Mouse (Mus musculus) midbrain, embryonic 13.5 days (tissue): ENCODE measurements at regions not wholly inside any gene's neighbourhood (a gene's known extent, or its start where the extent isn't known, plus 50 kb on each side); places are given as distances from the start of the nearest gene placed in this dataset.

Experiments
- ATAC-seq: fragments of 200-750 bp; cut with Nextera tagmentation; 2 replicates; pipeline ENCODE4 v1.8.0; 2017; ENCODE audit warnings: mild to moderate bottlenecking, moderate TSS enrichment, moderate library complexity
- H3K27ac ChIP-seq: fragments of 300-500 bp; sonication (generic); 2 replicates; pipeline ENCODE4 v1.5.1; 2015; ENCODE audit warnings: inconsistent platforms, mild to moderate bottlenecking, moderate library complexity
- H3K27me3 ChIP-seq: fragments of 300-500 bp; sonication (generic); 2 replicates; pipeline ENCODE4 v1.6.1; 2015; ENCODE audit warnings: mild to moderate bottlenecking, inconsistent platforms
- H3K36me3 ChIP-seq: fragments of 300-500 bp; sonication (generic); 2 replicates; pipeline ENCODE4 v1.6.1; 2015; ENCODE audit warnings: mild to moderate bottlenecking, inconsistent platforms
- H3K4me1 ChIP-seq: fragments of 300-500 bp; sonication (generic); replicated peaks from 2 replicates; pipeline ENCODE4 v1.6.1; 2015; ENCODE audit warnings: inconsistent platforms
- H3K4me2 ChIP-seq: fragments of 300-500 bp; sonication (generic); replicated peaks from 2 replicates; pipeline ENCODE4 v1.6.1; 2015; ENCODE audit warnings: moderate library complexity, mild to moderate bottlenecking, inconsistent platforms
- H3K4me3 ChIP-seq: fragments of 300-500 bp; sonication (generic); replicated peaks from 2 replicates; pipeline ENCODE4 v1.5.1; 2015; ENCODE audit warnings: mild to moderate bottlenecking, inconsistent platforms
- H3K9ac ChIP-seq: fragments of 300-500 bp; sonication (generic); replicated peaks from 2 replicates; pipeline ENCODE4 v1.6.1; 2015; ENCODE audit warnings: mild to moderate bottlenecking, inconsistent platforms
- H3K9me3 ChIP-seq: fragments of 300-500 bp; sonication (generic); 2 replicates; pipeline ENCODE4 v1.6.1; 2016; ENCODE audit warnings: mild to moderate bottlenecking, inconsistent platforms
- WGBS: fragments of 180-500 bp; shearing (Covaris S2); methylation state at CpG from one replicate; pipeline ENCODE4 v1.1.7; 2015; 5-methylcytosine and 5-hydroxymethylcytosine counted together

- 94% methylated on average over 5 of the region's 5 CpGs for WGBS
- no peaks in the 10 kb centered on the region for H3K27me3 ChIP-seq
- ATAC-seq, result no peak
These were observed 169.0 kb upstream of the Ift57 start for GRCm38 (mm10) chr16:49530051-49530450.

DNA sequence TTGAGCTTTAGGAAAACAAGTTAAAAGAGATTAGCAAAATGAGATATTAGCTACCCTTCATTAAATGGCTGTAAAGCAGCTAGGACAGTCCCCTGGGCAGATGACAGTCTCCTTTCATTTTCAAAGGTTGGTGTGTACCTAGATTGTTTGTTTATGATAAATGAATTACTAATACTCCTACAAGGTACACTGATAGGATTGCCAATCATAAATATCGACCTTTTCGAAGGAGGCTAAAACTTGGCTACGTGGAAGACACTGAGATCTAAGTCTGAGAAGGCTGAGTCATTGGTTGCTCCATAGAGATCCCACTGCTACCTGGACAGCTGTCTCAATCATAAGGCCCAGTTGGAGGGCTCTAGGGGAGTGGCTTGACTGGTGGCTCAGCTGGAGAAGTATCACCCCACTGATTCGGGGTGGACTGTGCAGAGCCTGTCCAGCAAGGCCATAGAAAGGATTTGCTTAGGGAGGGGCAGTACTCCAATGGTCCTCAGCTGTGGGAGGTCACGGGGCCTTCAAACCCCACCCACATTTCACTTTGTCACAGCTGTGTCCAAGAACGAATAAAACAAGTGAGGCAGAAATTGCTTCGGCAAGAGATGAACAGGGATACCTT, 166.9 kb upstream of the Ift57 start:
- no peak overlapping the region for H3K4me2 ChIP-seq
- no peaks in the 10 kb centered on the region for H3K27me3 ChIP-seq
- H3K27ac ChIP-seq, result no peak overlapping the region
- H3K9me3 ChIP-seq, result no peaks in the 10 kb centered on the region
- ATAC-seq, result peak; percentile 27; the same call in 1 of the 2 replicates
- no peak overlapping the region for H3K9ac ChIP-seq
- H3K4me3 ChIP-seq, result no peak overlapping the region
- 82% methylated on average over 7 of the region's 7 CpGs for WGBS
- H3K36me3 ChIP-seq, result no peaks in the 10 kb centered on the region
- H3K4me1 ChIP-seq, result 0 out of 2 replicates have a peak, but pooled peaks cover 5% of the 10 kb centered on the region

More at GRCm38 (mm10) chr16:49530051-49530450, 169.0 kb upstream of the Ift57 start:
- Histone ChIP-seq H3K27ac (no peak overlapping the region), H3K9ac (no peak overlapping the region), H3K4me3 (no peak overlapping the region), H3K4me2 (no peak overlapping the region), H3K9me3 (no peaks in the 10 kb centered on the region), H3K36me3 (no peaks in the 10 kb centered on the region), H3K4me1 (0 out of 2 replicates have a peak, but pooled peaks cover 5% of the 10 kb centered on the region)

DNA sequence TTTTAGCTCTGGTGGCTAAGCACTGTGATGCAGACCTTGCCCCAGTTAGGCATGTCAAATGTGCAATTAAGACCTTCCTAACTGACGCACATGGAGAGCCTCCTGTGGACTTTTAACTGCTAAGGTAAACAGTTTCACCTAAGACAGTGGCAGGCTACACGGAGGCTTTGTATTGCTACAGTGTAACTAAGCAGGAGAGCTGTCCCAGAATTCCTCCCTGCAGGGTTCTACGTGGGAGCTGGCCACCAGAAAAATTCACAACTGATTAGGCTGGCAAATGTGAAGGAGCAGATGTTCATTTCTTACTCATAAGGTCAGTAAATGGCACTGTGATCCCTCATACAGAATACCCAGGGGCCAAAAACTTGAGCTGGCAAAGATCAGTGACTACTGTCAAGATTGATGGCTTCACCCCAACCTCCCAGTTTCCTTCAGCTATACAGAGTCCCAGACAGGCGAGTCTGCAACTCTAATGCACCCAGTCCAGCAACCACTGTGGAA, 165.5 kb upstream of the Ift57 start:
- Histone ChIP-seq H3K9me3 (no peaks in the 10 kb centered on the region), H3K4me1 (0 out of 2 replicates have a peak, but pooled peaks cover 5% of the 10 kb centered on the region), H3K4me2 (no peak overlapping the region), H3K27me3 (no peaks in the 10 kb centered on the region), H3K9ac (no peak overlapping the region), H3K36me3 (no peaks in the 10 kb centered on the region), H3K4me3 (no peak overlapping the region), H3K27ac (no peak overlapping the region)
- 59% methylated on average over 4 of the region's 4 CpGs for WGBS
- no peak for ATAC-seq

GRCm38 (mm10) chr16:49550231-49550630, 148.8 kb upstream of the Ift57 start:
- Histone ChIP-seq H3K27ac (no peak overlapping the region), H3K4me3 (no peak overlapping the region), H3K9me3 (no peaks in the 10 kb centered on the region), H3K36me3 (no peaks in the 10 kb centered on the region), H3K27me3 (no peaks in the 10 kb centered on the region), H3K4me2 (no peak overlapping the region), H3K9ac (no peak overlapping the region), H3K4me1 (no peaks in the 10 kb centered on the region)
- 73% methylated on average over 3 of the region's 3 CpGs for WGBS
- no peak for ATAC-seq

GRCm38 (mm10) chr16:49570031-49570430, 129.0 kb upstream of the Ift57 start:
- H3K36me3 ChIP-seq, result no peaks in the 10 kb centered on the region
- H3K27ac ChIP-seq, result no peak overlapping the region
- peaks cover 14% of the 10 kb centered on the region for H3K4me1 ChIP-seq
- H3K9ac ChIP-seq, result no peak overlapping the region
- no peak for ATAC-seq
- no peak overlapping the region for H3K4me2 ChIP-seq
- no peaks in the 10 kb centered on the region for H3K27me3 ChIP-seq
- H3K9me3 ChIP-seq, result no peaks in the 10 kb centered on the region
- 93% methylated on average over 2 of the region's 2 CpGs for WGBS
- H3K4me3 ChIP-seq, result no peak overlapping the region

DNA sequence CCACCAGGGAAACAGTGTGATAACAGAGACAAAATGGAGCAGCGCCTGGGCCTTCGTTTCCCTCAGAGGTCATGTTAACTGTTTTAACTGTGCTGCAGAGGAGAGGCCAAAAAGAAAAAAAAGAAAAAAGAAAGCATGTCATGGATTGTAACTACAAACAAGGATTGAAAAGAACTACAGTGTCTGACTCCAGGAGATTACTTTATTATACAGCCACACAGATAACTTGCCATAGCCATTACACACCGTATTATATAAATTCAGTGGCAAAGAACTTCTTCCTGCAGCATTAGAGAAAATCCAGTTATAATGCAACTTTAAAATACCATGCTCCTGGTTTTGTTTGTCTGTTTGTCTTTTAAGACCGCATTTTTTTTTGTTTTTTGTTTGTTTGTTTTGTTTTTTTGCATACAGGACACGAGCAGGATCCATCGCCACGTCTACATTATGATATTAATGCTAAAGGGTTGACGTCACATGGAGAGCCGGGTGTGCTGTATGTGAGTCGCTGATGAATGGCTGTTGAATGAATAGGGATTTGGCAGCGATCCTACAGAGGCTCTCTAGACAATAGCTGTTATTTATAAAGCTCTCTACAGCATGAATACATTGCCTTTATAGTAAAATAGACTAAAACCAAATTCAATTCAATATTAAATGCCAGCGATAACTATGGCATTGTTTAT, 126.4 kb upstream of the Ift57 start:
- Histone ChIP-seq H3K4me3 (no peak overlapping the region), H3K4me2 (peak overlapping the region; percentile 34), H3K36me3 (no peaks in the 10 kb centered on the region), H3K27me3 (no peaks in the 10 kb centered on the region), H3K27ac (no peak overlapping the region), H3K9ac (no peak overlapping the region), H3K4me1 (peaks cover 14% of the 10 kb centered on the region), H3K9me3 (no peaks in the 10 kb centered on the region)
- 34% methylated on average over 12 of the region's 12 CpGs for WGBS
- ATAC-seq, result peak; percentile 91

DNA sequence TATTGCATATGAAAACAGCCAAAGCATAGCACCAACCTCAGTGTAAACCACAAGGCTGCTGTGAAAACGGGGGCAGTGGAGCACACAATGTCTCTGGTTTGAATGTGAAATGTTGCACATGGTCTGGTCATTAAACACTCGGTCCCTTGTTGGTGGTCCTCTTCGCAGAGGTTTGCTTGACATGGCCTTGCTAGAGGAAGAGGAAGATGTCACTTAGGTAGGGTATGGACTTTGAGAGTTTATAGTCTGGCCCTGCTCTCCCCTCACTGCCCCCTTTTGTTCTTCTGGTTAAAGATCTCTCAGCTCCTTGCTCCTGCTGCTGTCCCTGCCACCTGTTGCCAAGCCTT, 125.9 kb upstream of the Ift57 start:
- Histone ChIP-seq H3K4me2 (peak overlapping the region; percentile 34), H3K36me3 (no peaks in the 10 kb centered on the region), H3K27ac (no peak overlapping the region), H3K27me3 (no peaks in the 10 kb centered on the region), H3K9ac (no peak overlapping the region), H3K4me1 (peaks cover 14% of the 10 kb centered on the region), H3K4me3 (no peak overlapping the region), H3K9me3 (no peaks in the 10 kb centered on the region)
- peak; percentile 78 for ATAC-seq
- WGBS, result 29% methylated on average over 3 of the region's 3 CpGs

- Histone ChIP-seq H3K4me2 (no peak overlapping the region), H3K27ac (no peak overlapping the region), H3K36me3 (no peaks in the 10 kb centered on the region), H3K9me3 (no peaks in the 10 kb centered on the region), H3K4me3 (no peak overlapping the region), H3K27me3 (no peaks in the 10 kb centered on the region), H3K4me1 (no peaks in the 10 kb centered on the region), H3K9ac (no peak overlapping the region)
- 94% methylated on average over 4 of the region's 4 CpGs for WGBS
- no peak for ATAC-seq
These were observed 120.1 kb upstream of the Ift57 start for GRCm38 (mm10) chr16:49578976-49579375.

DNA sequence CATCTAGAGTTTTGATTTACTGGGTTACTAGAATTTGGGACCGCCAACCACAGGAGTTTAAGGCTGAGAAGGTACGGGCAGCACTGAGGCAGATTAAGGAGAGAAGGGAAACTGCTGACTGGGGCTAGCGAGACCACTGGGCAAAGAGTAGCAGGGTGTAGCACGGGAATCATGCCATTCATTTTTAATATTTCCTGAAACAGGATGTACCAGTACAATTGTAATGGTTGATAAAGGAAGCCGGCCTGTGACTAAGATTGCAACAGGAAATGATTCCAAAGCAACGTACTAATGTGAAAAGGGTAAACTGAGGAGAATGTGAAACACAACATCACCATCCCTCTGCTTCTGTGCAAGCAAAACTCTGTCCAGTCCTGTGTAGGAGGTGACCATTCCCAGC, 118.3 kb upstream of the Ift57 start:
- H3K4me1 ChIP-seq, result no peaks in the 10 kb centered on the region

GRCm38 (mm10) chr16:49606500-49606899, 92.5 kb upstream of the Ift57 start:
- no peak overlapping the region for H3K27ac ChIP-seq
- H3K36me3 ChIP-seq, result no peaks in the 10 kb centered on the region
- H3K4me2 ChIP-seq, result no peak overlapping the region
- 0 out of 2 replicates have a peak, but pooled peaks cover 2% of the 10 kb centered on the region for H3K9me3 ChIP-seq
- no peak for ATAC-seq
- H3K4me1 ChIP-seq, result no peaks in the 10 kb centered on the region
- 61% methylated on average over 2 of the region's 2 CpGs for WGBS
- no peaks in the 10 kb centered on the region for H3K27me3 ChIP-seq
- no peak overlapping the region for H3K9ac ChIP-seq
- no peak overlapping the region for H3K4me3 ChIP-seq

More for the DNA sequence above, 118.3 kb upstream of the Ift57 start:
- no peak overlapping the region for H3K27ac ChIP-seq
- H3K36me3 ChIP-seq, result no peaks in the 10 kb centered on the region
- ATAC-seq, result no peak
- H3K4me2 ChIP-seq, result no peak overlapping the region
- H3K9ac ChIP-seq, result no peak overlapping the region
- H3K4me3 ChIP-seq, result no peak overlapping the region
- H3K27me3 ChIP-seq, result no peaks in the 10 kb centered on the region
- 94% methylated on average over 6 of the region's 6 CpGs for WGBS
- H3K9me3 ChIP-seq, result no peaks in the 10 kb centered on the region

DNA sequence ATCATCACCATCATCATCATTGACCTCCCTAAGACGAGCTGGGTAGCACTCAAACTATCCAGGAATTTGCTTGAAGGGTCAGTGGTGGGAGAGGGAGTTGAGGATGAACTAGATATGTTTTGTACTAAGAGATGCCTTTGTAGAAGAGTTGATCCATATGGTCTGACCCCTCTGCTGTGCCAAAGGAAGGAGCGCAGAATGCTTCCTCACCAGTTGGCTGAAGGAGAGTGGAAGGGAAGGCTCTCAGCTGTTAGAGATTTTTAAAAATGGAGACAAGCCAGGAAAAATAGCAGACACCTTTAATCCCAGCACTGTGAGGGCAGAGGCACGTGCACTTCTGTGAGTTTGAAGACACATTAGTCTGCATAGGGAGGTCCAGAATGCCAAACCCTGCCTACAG, 84.2 kb upstream of the Ift57 start:
- no peak overlapping the region for H3K27ac ChIP-seq
- H3K27me3 ChIP-seq, result no peaks in the 10 kb centered on the region
- no peak for ATAC-seq
- no peak overlapping the region for H3K4me3 ChIP-seq
- no peak overlapping the region for H3K9ac ChIP-seq
- H3K9me3 ChIP-seq, result 0 out of 2 replicates have a peak, but pooled peaks cover 3% of the 10 kb centered on the region
- WGBS, result 85% methylated on average over 3 of the region's 3 CpGs
- no peak overlapping the region for H3K4me2 ChIP-seq
- no peaks in the 10 kb centered on the region for H3K4me1 ChIP-seq
- H3K36me3 ChIP-seq, result no peaks in the 10 kb centered on the region

- Histone ChIP-seq H3K36me3 (no peaks in the 10 kb centered on the region), H3K4me2 (no peak overlapping the region)
- WGBS, result 86% methylated on average over 20 of the region's 20 CpGs
These were observed 83.6 kb upstream of the Ift57 start for GRCm38 (mm10) chr16:49615342-49616020.

More at GRCm38 (mm10) chr16:49615342-49616020, 83.6 kb upstream of the Ift57 start:
- H3K9ac ChIP-seq, result no peak overlapping the region
- no peak overlapping the region for H3K4me3 ChIP-seq
- ATAC-seq, result no peak
- H3K27me3 ChIP-seq, result no peaks in the 10 kb centered on the region
- no peak overlapping the region for H3K27ac ChIP-seq
- no peaks in the 10 kb centered on the region for H3K4me1 ChIP-seq
- 0 out of 2 replicates have a peak, but pooled peaks cover 3% of the 10 kb centered on the region for H3K9me3 ChIP-seq
